Comparison of ENCODE assay signal across 8 mouse cellular contexts in genomic region chr1:146724784-146725513, GRCm38 (mm10).
A peak's percentile ranks its signal among the peaks of the same experiment; 100 is the strongest.
DNase-seq lines count a peak whose midpoint lies in the region; ATAC-seq and TF ChIP-seq lines count a peak whose summit lies in the region.
"Not testable (repeated sequence)": the region's sequence is repeated elsewhere in the genome, so short reads cannot be mapped to it uniquely, and the experiment has no call there.

No protein-coding gene starts in this region.

- H3K4me1 ChIP-seq in forebrain, embryonic 10.5 days; heart, embryonic 13.5 days; hindbrain, postnatal 0 days (ENCODE audit: insufficient read depth, low read length); limb, embryonic 12.5 days (replicated peaks); lung, embryonic 15.5 days: not testable (repeated sequence)

- peak; percentile 43 for ATAC-seq in CD4-positive, CD25-positive, alpha-beta regulatory T cell, adult 4 months
- not testable (repeated sequence) for ATAC-seq in heart, embryonic 13.5 days (ENCODE audit: extremely low read depth, insufficient number of reproducible peaks, low FRiP score, low TSS enrichment)
- ATAC-seq in hindbrain, postnatal 0 days = peak; percentile 84
- ATAC-seq in limb, embryonic 12.5 days (ENCODE audit: insufficient number of reproducible peaks, insufficient read depth, low FRiP score, low TSS enrichment, low read depth) = peak; percentile 76; the same call in 1 of the 2 replicates
- ATAC-seq in lung, embryonic 15.5 days (ENCODE audit: borderline replicate concordance, extremely low read depth, low FRiP score, low TSS enrichment) = peak; percentile 78

- peak overlapping the region; percentile 68 for H3K9ac ChIP-seq in heart, embryonic 13.5 days
- H3K9ac ChIP-seq in hindbrain, postnatal 0 days (replicated peaks; ENCODE audit: low read length); limb, embryonic 12.5 days (replicated peaks); lung, embryonic 15.5 days: not testable (repeated sequence)

- peak; percentile 8 to 10 for DNase-seq in cerebellum, postnatal 36 days
- DNase-seq in forebrain, embryonic 10.5 days (ENCODE audit: extremely low spot score, low spot score) = not testable (repeated sequence)
- DNase-seq in hindbrain, postnatal 0 days (ENCODE audit: low spot score) = peak; percentile 6
- DNase-seq in neural tube, embryonic 10.5 days (ENCODE audit: extremely low spot score, low spot score) = peak; percentile 26

- not testable (repeated sequence) for H3K9me3 ChIP-seq in forebrain, embryonic 10.5 days; heart, embryonic 13.5 days; hindbrain, postnatal 0 days (ENCODE audit: low read length); limb, embryonic 12.5 days; lung, embryonic 15.5 days

- H3K4me2 ChIP-seq in heart, embryonic 13.5 days = peak overlapping the region; percentile 71
- peak overlapping the region; percentile 56 for H3K4me2 ChIP-seq in hindbrain, postnatal 0 days (ENCODE audit: low read depth, low read length)
- peak overlapping the region; percentile 63 for H3K4me2 ChIP-seq in limb, embryonic 12.5 days
- peak overlapping the region; percentile 59 for H3K4me2 ChIP-seq in lung, embryonic 15.5 days

- 4% methylated on average over 34 of the region's 35 CpGs for WGBS in forebrain, embryonic 10.5 days
- 5% methylated on average over 34 of the region's 35 CpGs for WGBS in heart, embryonic 13.5 days
- WGBS in hindbrain, postnatal 0 days = 4% methylated on average over 30 of the region's 35 CpGs
- WGBS in limb, embryonic 12.5 days = 6% methylated on average over 19 of the region's 35 CpGs
- 3% methylated on average over 30 of the region's 35 CpGs for WGBS in lung, embryonic 15.5 days

- peak overlapping the region; percentile 45 for H3K4me3 ChIP-seq in forebrain, embryonic 10.5 days
- peak overlapping the region; percentile 49 for H3K4me3 ChIP-seq in heart, embryonic 13.5 days
- H3K4me3 ChIP-seq in hindbrain, postnatal 0 days (ENCODE audit: low read length) = peak overlapping the region; percentile 42
- peak overlapping the region; percentile 39 for H3K4me3 ChIP-seq in limb, embryonic 12.5 days (replicated peaks)
- H3K4me3 ChIP-seq in lung, embryonic 15.5 days = peak overlapping the region; percentile 29

- H3K36me3 ChIP-seq in forebrain, embryonic 10.5 days (replicated peaks); heart, embryonic 13.5 days; hindbrain, postnatal 0 days (ENCODE audit: insufficient read depth, low read length); limb, embryonic 12.5 days; lung, embryonic 15.5 days: not testable (repeated sequence)

- H3K27ac ChIP-seq in forebrain, embryonic 10.5 days; heart, embryonic 13.5 days (replicated peaks); hindbrain, postnatal 0 days; limb, embryonic 12.5 days; lung, embryonic 15.5 days: not testable (repeated sequence)

- TF ChIP-seq CTCF in hindbrain, postnatal 0 days (IDR thresholded peaks at IDR 0.05; ENCODE audit: low read depth) = not testable (repeated sequence)

- not testable (repeated sequence) for H3K27me3 ChIP-seq in forebrain, embryonic 10.5 days (ENCODE audit: poor library complexity, severe bottlenecking); heart, embryonic 13.5 days (replicated peaks); hindbrain, postnatal 0 days (ENCODE audit: insufficient read depth, low read length); limb, embryonic 12.5 days; lung, embryonic 15.5 days
